Mouse (Mus musculus): Measurements from ENCODE around the gene Olfr281. TPM values are rescaled to one million over a fixed set of nuclear protein-coding genes. Genes with fewer than 3 reads are reported as not detected.

The Olfr281 gene
- polyA plus RNA-seq (2014; fragmentation: Illumina TruSeq; extraction: RNeasy Lipid Tissue Mini Kit (QIAGEN cat#74804); ENCODE audit: low read depth, low replicate concordance), result not detected

GRCm38 (mm10) chr15:98452288-98452687 lies at the start of gene Olfr281:
Gene Olfr281, plus strand, starts transcription at chr15:98452588.

GRCm38 (mm10) chr15:98430925-98431324 lies 21.5 kb upstream of the Olfr281 start, which contains the start of gene Olfr282:
Gene Olfr282, plus strand, starts transcription at chr15:98431225.

GRCm38 (mm10) chr15:98469596-98469995 lies 17.2 kb downstream of the Olfr281 start, which contains the start of gene OR5BS1P:
Gene OR5BS1P, plus strand, starts transcription at chr15:98469896.

GRCm38 (mm10) chr15:98482701-98483100 lies 30.3 kb downstream of the Olfr281 start, which contains the start of gene Lalba:
Gene Lalba, minus strand, starts transcription at chr15:98482721.

GRCm38 (mm10) chr15:98492102-98492501 lies 39.7 kb downstream of the Olfr281 start, which contains the start of gene Olfr279:
Gene Olfr279, plus strand, starts transcription at chr15:98492402.

Other genes starting within 250 kb of the Olfr281 start
- not detected for gene Gm44579, start 231.6 kb upstream of the Olfr281 start, polyA plus RNA-seq (2014; fragmentation: Illumina TruSeq; extraction: RNeasy Lipid Tissue Mini Kit (QIAGEN cat#74804); ENCODE audit: low read depth, low replicate concordance)
- not detected for gene Olfr287, start 231.5 kb upstream of the Olfr281 start, polyA plus RNA-seq (2014; fragmentation: Illumina TruSeq; extraction: RNeasy Lipid Tissue Mini Kit (QIAGEN cat#74804); ENCODE audit: low read depth, low replicate concordance)
- not detected for gene Olfr286, start 218.1 kb upstream of the Olfr281 start, polyA plus RNA-seq (2014; fragmentation: Illumina TruSeq; extraction: RNeasy Lipid Tissue Mini Kit (QIAGEN cat#74804); ENCODE audit: low read depth, low replicate concordance)
- not detected for gene H1fnt, start 195.3 kb upstream of the Olfr281 start, polyA plus RNA-seq (2014; fragmentation: Illumina TruSeq; extraction: RNeasy Lipid Tissue Mini Kit (QIAGEN cat#74804); ENCODE audit: low read depth, low replicate concordance)
- gene Zfp641, start 156.4 kb upstream of the Olfr281 start, polyA plus RNA-seq (2014; fragmentation: Illumina TruSeq; extraction: RNeasy Lipid Tissue Mini Kit (QIAGEN cat#74804); ENCODE audit: low read depth, low replicate concordance), result 0.98 TPM
- gene Olfr285, start 135.2 kb upstream of the Olfr281 start, polyA plus RNA-seq (2014; fragmentation: Illumina TruSeq; extraction: RNeasy Lipid Tissue Mini Kit (QIAGEN cat#74804); ENCODE audit: low read depth, low replicate concordance), result not detected
- gene Olfr284, start 111.6 kb upstream of the Olfr281 start, polyA plus RNA-seq (2014; fragmentation: Illumina TruSeq; extraction: RNeasy Lipid Tissue Mini Kit (QIAGEN cat#74804); ENCODE audit: low read depth, low replicate concordance), result not detected
- gene Olfr283, start 71.6 kb upstream of the Olfr281 start, polyA plus RNA-seq (2014; fragmentation: Illumina TruSeq; extraction: RNeasy Lipid Tissue Mini Kit (QIAGEN cat#74804); ENCODE audit: low read depth, low replicate concordance), result not detected
- not detected for gene Olfr282, start 21.4 kb upstream of the Olfr281 start, polyA plus RNA-seq (2014; fragmentation: Illumina TruSeq; extraction: RNeasy Lipid Tissue Mini Kit (QIAGEN cat#74804); ENCODE audit: low read depth, low replicate concordance)
- gene OR5BS1P, start 17.3 kb downstream of the Olfr281 start, polyA plus RNA-seq (2014; fragmentation: Illumina TruSeq; extraction: RNeasy Lipid Tissue Mini Kit (QIAGEN cat#74804); ENCODE audit: low read depth, low replicate concordance), result not detected
- not detected for gene Lalba, start 30.1 kb downstream of the Olfr281 start, polyA plus RNA-seq (2014; fragmentation: Illumina TruSeq; extraction: RNeasy Lipid Tissue Mini Kit (QIAGEN cat#74804); ENCODE audit: low read depth, low replicate concordance)
- not detected for gene Olfr279, start 39.8 kb downstream of the Olfr281 start, polyA plus RNA-seq (2014; fragmentation: Illumina TruSeq; extraction: RNeasy Lipid Tissue Mini Kit (QIAGEN cat#74804); ENCODE audit: low read depth, low replicate concordance)
- gene Kansl2, start 81.7 kb downstream of the Olfr281 start, polyA plus RNA-seq (2014; fragmentation: Illumina TruSeq; extraction: RNeasy Lipid Tissue Mini Kit (QIAGEN cat#74804); ENCODE audit: low read depth, low replicate concordance), result 36.2 TPM
- 66.8 TPM for gene Ccnt1, start 118.3 kb downstream of the Olfr281 start, polyA plus RNA-seq (2014; fragmentation: Illumina TruSeq; extraction: RNeasy Lipid Tissue Mini Kit (QIAGEN cat#74804); ENCODE audit: low read depth, low replicate concordance)
- 2.1 TPM for gene 4930415O20Rik, start 118.4 kb downstream of the Olfr281 start, polyA plus RNA-seq (2014; fragmentation: Illumina TruSeq; extraction: RNeasy Lipid Tissue Mini Kit (QIAGEN cat#74804); ENCODE audit: low read depth, low replicate concordance)
- gene Adcy6, start 157.5 kb downstream of the Olfr281 start, polyA plus RNA-seq (2014; fragmentation: Illumina TruSeq; extraction: RNeasy Lipid Tissue Mini Kit (QIAGEN cat#74804); ENCODE audit: low read depth, low replicate concordance), result 16.8 TPM
- 0.63 TPM for gene Cacnb3, start 178.3 kb downstream of the Olfr281 start, polyA plus RNA-seq (2014; fragmentation: Illumina TruSeq; extraction: RNeasy Lipid Tissue Mini Kit (QIAGEN cat#74804); ENCODE audit: low read depth, low replicate concordance)
- 3.5 TPM for gene Ddx23, start 210.3 kb downstream of the Olfr281 start, polyA plus RNA-seq (2014; fragmentation: Illumina TruSeq; extraction: RNeasy Lipid Tissue Mini Kit (QIAGEN cat#74804); ENCODE audit: low read depth, low replicate concordance)
- gene Rnd1, start 224.9 kb downstream of the Olfr281 start, polyA plus RNA-seq (2014; fragmentation: Illumina TruSeq; extraction: RNeasy Lipid Tissue Mini Kit (QIAGEN cat#74804); ENCODE audit: low read depth, low replicate concordance), result not detected